Mouse (Mus musculus) heart, postnatal 0 days (tissue): ENCODE results near the gene Utf1.

Source experiments
- CTCF ChIP-seq: IDR thresholded peaks from 2 replicates; pipeline ENCODE4 v1.5.1; 2016; ENCODE audit warnings: antibody characterized with exemption, control low read depth, low read depth
- EP300 ChIP-seq: IDR thresholded peaks from 2 replicates; pipeline ENCODE4 v1.6.1; 2016; ENCODE audit warnings: antibody characterized with exemption, low read depth

DNA sequence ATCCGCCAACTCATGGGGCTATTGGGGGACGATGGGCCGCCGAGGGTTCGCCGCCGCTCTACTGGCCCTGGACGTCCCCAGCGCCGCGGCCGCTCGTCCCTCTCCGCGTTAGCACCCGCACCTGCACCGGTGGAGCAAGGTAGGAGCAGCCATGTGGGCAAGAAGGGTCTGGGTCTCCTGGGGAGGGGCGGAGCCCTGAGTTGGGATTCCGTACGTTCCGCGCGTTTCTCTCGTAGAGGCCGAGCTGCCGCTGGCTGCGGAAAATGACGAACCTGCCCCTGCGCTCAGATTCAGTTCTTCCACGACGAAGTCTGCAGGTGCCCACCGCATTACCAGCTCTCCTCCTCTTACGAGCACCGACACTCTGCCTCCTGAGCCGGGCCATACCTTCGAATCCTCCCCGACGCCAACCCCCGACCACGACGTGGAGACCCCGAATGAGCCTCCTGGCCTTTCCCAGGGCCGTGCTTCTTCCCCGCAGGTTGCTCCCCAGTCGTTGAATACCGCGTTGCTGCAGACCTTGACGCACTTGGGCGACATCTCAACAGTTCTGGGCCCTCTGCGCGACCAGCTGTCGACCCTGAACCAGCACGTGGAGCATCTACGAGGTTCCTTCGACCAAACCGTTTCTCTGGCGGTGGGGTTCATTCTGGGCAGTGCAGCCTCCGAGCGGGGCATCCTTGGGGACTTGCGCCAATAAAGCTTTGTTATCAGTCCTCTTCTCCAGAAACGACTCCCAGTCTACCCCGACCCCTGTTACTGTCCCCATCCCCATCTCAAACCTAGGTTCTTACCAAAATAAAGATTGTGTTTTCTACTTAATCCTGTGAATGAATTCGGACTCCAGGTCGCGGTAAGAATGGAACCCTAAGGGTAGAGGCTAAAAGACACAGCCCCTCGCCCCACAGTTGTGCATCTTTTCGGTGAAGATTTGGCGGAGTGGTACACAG is 977 bp downstream of the Utf1 start:
- no peak for TF ChIP-seq EP300
- TF ChIP-seq CTCF = no peak
